Mouse (Mus musculus): ENCODE data around the gene Ermard. TPM values are rescaled to one million over a fixed set of nuclear protein-coding genes. Genes with fewer than 3 reads are reported as not detected.
"Not testable (repeated sequence)": the region's sequence is repeated elsewhere in the genome, so short reads cannot be mapped to it uniquely, and the experiment has no call there.

Ermard gene
- 51.9 and 64.6 TPM in 2 replicates for polyA plus RNA-seq (2015; fragmentation: Nextera tagmentation; extraction: Ambion mirVana)

DNA sequence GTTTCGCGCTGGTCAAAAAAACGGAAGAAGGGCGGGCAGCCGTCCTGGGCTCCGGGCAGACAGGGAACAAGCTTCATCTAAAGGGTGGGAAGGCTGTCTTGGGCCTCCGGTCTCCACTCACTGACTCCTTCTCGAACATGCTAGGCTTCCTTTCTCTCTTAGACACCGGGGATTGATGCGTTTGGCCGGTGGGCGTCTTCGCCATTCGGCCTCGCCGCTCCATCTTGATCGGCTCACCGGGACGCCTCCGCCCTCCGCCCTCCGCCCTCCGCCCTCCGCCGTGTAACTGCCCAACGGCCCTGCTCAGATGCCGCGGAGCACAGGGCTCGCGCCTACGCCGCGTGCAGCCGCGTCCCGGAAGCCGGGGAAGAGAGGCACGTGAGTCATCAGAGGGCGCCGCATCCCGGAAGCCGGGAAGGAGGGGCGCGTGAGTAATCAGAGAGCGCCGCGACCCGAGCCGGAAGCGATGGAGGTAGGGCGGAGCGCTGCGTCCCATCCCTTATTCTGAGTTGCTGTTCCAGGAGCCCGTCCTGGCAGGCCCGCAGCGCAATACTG is at the start of gene Ermard, which contains the start of the genes Tcte3 and Gm3448:
Ermard (plus strand) TSS at position 34 of the 555 bp plus-strand sequence.
Tcte3 (minus strand) TSS at position 314 of the 555 bp plus-strand sequence.
Gm3448 (minus strand) TSS at position 363 of the 555 bp plus-strand sequence.
- H3K4me2 ChIP-seq; H3K9me3 ChIP-seq (replicated peaks); H3K27me3 ChIP-seq; H3K27ac ChIP-seq; H3K9ac ChIP-seq; H3K36me3 ChIP-seq; H3K4me1 ChIP-seq (replicated peaks): not testable (repeated sequence)
- WGBS: no CpG with 5 or more reads among the region's 56 CpGs
- peak; percentile 96 for ATAC-seq (replicated peaks; ENCODE audit: insufficient number of reproducible peaks, insufficient read depth, low FRiP score, low read depth)
- H3K4me3 ChIP-seq: 0 out of 2 replicates have a peak within 1 kb of the TSS, but pooled peaks have one; percentile 26

DNA sequence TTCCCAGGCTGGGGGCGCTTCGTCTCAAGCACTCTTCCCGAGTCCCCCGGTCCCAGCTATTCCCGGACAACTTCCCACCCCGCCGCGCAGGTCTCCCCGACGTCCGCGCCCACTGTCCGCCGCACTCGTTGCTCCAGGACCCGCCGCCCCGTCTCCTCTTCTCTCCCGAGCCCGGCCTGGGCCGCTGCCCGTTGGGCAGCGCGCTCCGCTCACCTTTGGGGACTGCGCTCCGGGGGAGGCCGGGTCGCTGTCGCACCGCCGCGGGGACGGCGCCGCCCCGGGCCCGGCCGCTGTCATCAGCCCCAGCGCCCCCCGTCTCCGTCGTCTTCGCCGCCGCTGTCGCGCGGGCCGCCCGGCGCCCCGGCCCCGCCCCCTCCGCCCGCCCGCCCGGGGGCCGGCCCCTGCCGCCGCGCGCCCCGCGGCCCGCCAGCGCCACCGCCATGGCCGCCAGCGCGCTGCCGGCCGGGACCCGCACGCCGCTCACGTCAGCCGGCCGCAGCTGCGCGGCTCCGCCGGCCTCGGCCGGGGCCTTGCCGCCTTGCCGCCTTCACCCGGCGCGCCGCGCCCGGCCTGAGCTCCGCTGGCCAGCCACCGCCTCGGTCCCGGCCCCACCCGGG is 48.4 kb upstream of the Ermard start:
- not testable (repeated sequence) for H3K4me2 ChIP-seq; H3K4me1 ChIP-seq (replicated peaks); H3K36me3 ChIP-seq; H3K9me3 ChIP-seq (replicated peaks); H3K9ac ChIP-seq; H3K27me3 ChIP-seq; H3K4me3 ChIP-seq; H3K27ac ChIP-seq
- WGBS: no CpG with 5 or more reads among the region's 98 CpGs
- ATAC-seq (replicated peaks; ENCODE audit: insufficient number of reproducible peaks, insufficient read depth, low FRiP score, low read depth): peak; percentile 85

DNA sequence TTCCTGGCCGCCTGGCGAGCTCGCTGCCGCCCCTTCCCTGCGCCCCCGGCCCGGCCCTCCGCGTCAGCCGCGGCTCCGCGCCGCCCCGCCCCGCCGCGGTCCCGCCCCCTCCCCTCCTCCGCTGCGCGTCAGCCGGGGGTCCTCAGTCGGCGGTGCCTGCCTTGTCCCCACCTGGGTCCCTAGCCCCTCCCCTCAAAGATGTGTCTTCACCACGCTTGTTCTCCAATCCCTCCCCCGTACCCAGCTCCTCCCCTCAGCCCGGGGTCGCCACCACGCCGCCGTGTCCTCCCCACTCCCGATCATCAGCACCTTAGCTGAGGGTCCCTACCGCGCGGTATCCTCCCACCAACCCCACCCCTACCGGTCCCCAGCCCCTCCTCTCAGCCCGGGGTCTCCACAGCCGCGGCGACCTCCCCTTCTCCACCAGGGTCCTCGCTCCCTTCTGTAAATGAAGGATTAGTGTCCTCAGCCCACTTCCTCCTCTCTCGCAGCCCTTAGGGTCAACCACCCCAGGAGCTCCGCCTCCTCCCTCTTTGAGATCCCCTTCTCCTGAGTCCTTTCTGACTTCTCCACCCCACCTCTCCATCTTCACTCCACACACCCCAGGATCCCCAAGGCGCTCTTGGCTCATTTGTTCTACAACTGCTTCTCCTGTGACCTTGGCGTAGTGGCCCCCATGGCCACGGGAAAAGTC is 47.7 kb upstream of the Ermard start:
- H3K36me3 ChIP-seq; H3K4me2 ChIP-seq; H3K9me3 ChIP-seq (replicated peaks); H3K4me1 ChIP-seq (replicated peaks); H3K4me3 ChIP-seq; H3K27ac ChIP-seq; H3K27me3 ChIP-seq; H3K9ac ChIP-seq: not testable (repeated sequence)
- WGBS: no CpG with 5 or more reads among the region's 47 CpGs
- peak; percentile 82 for ATAC-seq (replicated peaks; ENCODE audit: insufficient number of reproducible peaks, insufficient read depth, low FRiP score, low read depth)

DNA sequence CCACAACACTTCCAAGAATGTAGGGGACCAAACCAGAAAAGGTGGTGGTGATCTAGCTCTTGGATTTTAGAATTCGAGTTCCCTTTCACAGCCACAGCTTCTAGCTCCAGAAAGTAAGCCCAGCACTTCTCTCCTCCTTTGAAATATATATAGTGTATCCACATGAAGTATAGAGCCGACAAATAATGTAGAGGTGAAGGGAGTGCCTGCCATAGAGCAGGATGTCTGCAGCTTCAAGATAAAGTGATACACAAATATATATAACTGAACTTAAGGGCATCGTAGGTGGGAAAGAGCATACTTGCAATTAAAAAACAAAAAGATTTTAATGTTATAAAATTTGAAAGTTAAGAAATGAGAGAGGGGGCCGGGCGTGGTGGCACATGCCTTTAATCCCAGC is 46.9 kb upstream of the Ermard start:
- ATAC-seq (replicated peaks; ENCODE audit: insufficient number of reproducible peaks, insufficient read depth, low FRiP score, low read depth); H3K9me3 ChIP-seq (replicated peaks); H3K9ac ChIP-seq; H3K4me1 ChIP-seq (replicated peaks); H3K4me3 ChIP-seq; H3K36me3 ChIP-seq; H3K4me2 ChIP-seq; H3K27me3 ChIP-seq; H3K27ac ChIP-seq: not testable (repeated sequence)
- WGBS: no CpG with 5 or more reads among the region's 5 CpGs

- not testable (repeated sequence) for H3K27me3 ChIP-seq; H3K9ac ChIP-seq; H3K9me3 ChIP-seq (replicated peaks); H3K27ac ChIP-seq; ATAC-seq (replicated peaks; ENCODE audit: insufficient number of reproducible peaks, insufficient read depth, low FRiP score, low read depth); H3K36me3 ChIP-seq; H3K4me3 ChIP-seq; H3K4me2 ChIP-seq; H3K4me1 ChIP-seq (replicated peaks)
- no CpG with 5 or more reads among the region's 4 CpGs for WGBS
Observed at GRCm38 (mm10) chr17:15000047-15000446, 41.0 kb upstream of the Ermard start.

DNA sequence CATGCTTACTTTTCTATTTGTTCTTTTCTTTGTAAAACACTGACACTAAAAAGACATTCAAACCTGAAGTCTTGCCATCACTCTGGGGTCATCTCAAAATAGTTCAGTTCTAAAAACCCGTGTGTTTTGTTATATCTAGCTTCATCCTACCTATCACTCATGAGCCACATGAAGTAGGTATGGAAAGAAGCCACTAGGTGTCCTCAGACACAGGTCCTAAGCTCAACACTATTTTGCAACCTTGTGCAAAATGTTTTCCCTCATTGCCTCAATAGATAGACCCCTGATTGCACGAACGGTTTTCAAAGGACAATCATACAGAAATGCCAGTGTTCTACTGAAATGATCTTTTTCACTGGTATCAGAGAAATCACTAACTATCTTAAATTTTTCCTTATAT is 31.9 kb upstream of the Ermard start:
- not testable (repeated sequence) for ATAC-seq (replicated peaks; ENCODE audit: insufficient number of reproducible peaks, insufficient read depth, low FRiP score, low read depth); H3K27ac ChIP-seq; H3K4me1 ChIP-seq (replicated peaks); H3K4me3 ChIP-seq; H3K9ac ChIP-seq; H3K36me3 ChIP-seq; H3K4me2 ChIP-seq; H3K9me3 ChIP-seq (replicated peaks); H3K27me3 ChIP-seq
- no CpG with 5 or more reads among the region's 3 CpGs for WGBS

DNA sequence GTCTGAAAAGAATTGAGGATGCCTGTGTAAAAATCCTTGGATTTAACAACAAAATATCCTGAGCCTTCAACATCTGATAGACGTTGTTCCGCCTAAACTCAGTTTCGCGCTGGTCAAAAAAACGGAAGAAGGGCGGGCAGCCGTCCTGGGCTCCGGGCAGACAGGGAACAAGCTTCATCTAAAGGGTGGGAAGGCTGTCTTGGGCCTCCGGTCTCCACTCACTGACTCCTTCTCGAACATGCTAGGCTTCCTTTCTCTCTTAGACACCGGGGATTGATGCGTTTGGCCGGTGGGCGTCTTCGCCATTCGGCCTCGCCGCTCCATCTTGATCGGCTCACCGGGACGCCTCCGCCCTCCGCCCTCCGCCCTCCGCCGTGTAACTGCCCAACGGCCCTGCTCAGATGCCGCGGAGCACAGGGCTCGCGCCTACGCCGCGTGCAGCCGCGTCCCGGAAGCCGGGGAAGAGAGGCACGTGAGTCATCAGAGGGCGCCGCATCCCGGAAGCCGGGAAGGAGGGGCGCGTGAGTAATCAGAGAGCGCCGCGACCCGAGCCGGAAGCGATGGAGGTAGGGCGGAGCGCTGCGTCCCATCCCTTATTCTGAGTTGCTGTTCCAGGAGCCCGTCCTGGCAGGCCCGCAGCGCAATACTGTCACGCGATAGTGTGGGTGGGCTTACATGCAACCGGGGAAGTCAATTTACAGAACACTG is 31.1 kb upstream of the Ermard start, which contains the start of gene Gm3435:
Gm3435 (plus strand) TSS at position 471 of the 708 bp plus-strand sequence.
- H3K27me3 ChIP-seq; H3K36me3 ChIP-seq; H3K9me3 ChIP-seq (replicated peaks); H3K4me2 ChIP-seq; H3K4me1 ChIP-seq (replicated peaks); H3K4me3 ChIP-seq; H3K9ac ChIP-seq; H3K27ac ChIP-seq: not testable (repeated sequence)
- no CpG with 5 or more reads among the region's 60 CpGs for WGBS
- peak; percentile 98 for ATAC-seq (replicated peaks; ENCODE audit: insufficient number of reproducible peaks, insufficient read depth, low FRiP score, low read depth)

- not testable (repeated sequence) for H3K27ac ChIP-seq; H3K4me2 ChIP-seq; ATAC-seq (replicated peaks; ENCODE audit: insufficient number of reproducible peaks, insufficient read depth, low FRiP score, low read depth); H3K36me3 ChIP-seq; H3K9me3 ChIP-seq (replicated peaks); H3K4me3 ChIP-seq; H3K9ac ChIP-seq; H3K27me3 ChIP-seq; H3K4me1 ChIP-seq (replicated peaks)
- WGBS: 85% methylated on average over 3 of the region's 3 CpGs
Observed at GRCm38 (mm10) chr17:15021503-15022220, 19.3 kb upstream of the Ermard start.

- H3K4me3 ChIP-seq; H3K4me1 ChIP-seq (replicated peaks); H3K36me3 ChIP-seq; H3K9ac ChIP-seq; H3K27me3 ChIP-seq; H3K27ac ChIP-seq; H3K4me2 ChIP-seq; H3K9me3 ChIP-seq (replicated peaks): not testable (repeated sequence)
- peak; percentile 85 for ATAC-seq (replicated peaks; ENCODE audit: insufficient number of reproducible peaks, insufficient read depth, low FRiP score, low read depth)
- WGBS: no CpG with 5 or more reads among the region's 97 CpGs
Observed at GRCm38 (mm10) chr17:15023878-15024492, 17.0 kb upstream of the Ermard start.

- not testable (repeated sequence) for H3K9ac ChIP-seq; H3K4me3 ChIP-seq; H3K36me3 ChIP-seq; H3K27me3 ChIP-seq; H3K9me3 ChIP-seq (replicated peaks); H3K4me1 ChIP-seq (replicated peaks); H3K4me2 ChIP-seq; H3K27ac ChIP-seq
- WGBS: no CpG with 5 or more reads among the region's 48 CpGs
- peak; percentile 72 for ATAC-seq (replicated peaks; ENCODE audit: insufficient number of reproducible peaks, insufficient read depth, low FRiP score, low read depth)
Observed at GRCm38 (mm10) chr17:15024502-15025193, 16.4 kb upstream of the Ermard start.
